Mouse (Mus musculus): ENCODE data around the gene Vwf. TPM values are rescaled to one million over a fixed set of nuclear protein-coding genes. Genes with fewer than 3 reads are reported as not detected.
A peak's percentile ranks its signal among the peaks of the same experiment; 100 is the strongest.

The Vwf gene
- total and polyA plus RNA-seq, 2 experiments from 2014 or later, result 16.6 to 36.7 TPM

DNA sequence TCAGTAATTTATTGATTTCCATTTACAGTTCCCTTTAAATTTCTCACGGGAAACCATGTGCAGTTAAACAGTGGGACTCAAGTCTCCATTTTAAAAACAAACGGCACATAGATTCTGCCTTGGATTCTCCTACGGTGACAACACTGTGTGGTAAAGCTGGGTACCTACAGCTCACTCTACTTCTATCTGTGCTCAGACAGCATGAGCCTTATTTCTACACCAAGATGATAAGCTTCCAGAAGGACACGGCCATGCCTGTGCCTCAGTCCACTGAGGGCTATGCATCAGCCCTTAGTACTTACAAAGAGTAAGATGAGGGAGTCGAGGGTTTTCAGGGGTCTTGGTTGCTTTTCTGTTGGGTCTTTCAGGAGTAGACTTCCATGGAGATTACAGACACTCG lies 18.8 kb downstream of the Vwf start:
- no peak for ATAC-seq (ENCODE audit: low FRiP score)
- no peaks in the 10 kb centered on the region; the same call in 1 of the 2 replicates for H3K27me3 ChIP-seq (ENCODE audit: insufficient read depth, low read length)
- no peaks in the 10 kb centered on the region for H3K4me1 ChIP-seq (ENCODE audit: insufficient read depth, low read length)
- no peaks in the 10 kb centered on the region for H3K36me3 ChIP-seq (ENCODE audit: insufficient read depth, low read length)
- no peak overlapping the region for H3K4me2 ChIP-seq (ENCODE audit: low read depth, low read length, poor library complexity, severe bottlenecking)
- no peak overlapping the region for H3K27ac ChIP-seq (ENCODE audit: low read depth, low read length)
- TF ChIP-seq CTCF (IDR thresholded peaks at IDR 0.05), result no peak
- 81% methylated on average over 6 of the region's 6 CpGs for WGBS
- no peak for DNase-seq (ENCODE audit: low spot score)
- no peak overlapping the region for H3K4me3 ChIP-seq (ENCODE audit: low read depth, low read length)
- no peak overlapping the region for H3K9ac ChIP-seq (replicated peaks; ENCODE audit: low read length, poor library complexity, severe bottlenecking)
- H3K9me3 ChIP-seq (ENCODE audit: low read length), result no peaks in the 10 kb centered on the region

DNA sequence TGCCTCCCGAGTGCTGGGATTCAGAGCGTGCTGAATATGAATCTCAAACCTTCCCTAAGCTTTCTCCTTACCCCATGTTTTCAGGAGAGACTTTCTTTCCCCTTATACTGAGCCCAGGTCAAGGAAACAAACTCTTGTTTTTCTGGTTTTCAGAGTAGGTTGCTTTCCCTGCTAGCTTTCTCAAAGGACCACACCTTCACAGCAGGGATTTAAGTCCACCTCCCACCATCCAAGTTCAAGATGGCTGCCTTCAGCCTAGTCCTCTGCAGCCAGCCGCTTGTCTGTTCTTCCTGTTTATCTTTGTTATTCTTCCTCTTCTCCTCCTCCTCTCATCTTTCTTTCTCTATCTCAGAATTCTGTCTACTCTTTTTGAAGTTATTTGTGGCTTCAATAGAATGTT lies 20.1 kb downstream of the Vwf start:
- DNase-seq (ENCODE audit: low spot score) (no peak), ATAC-seq (ENCODE audit: low FRiP score) (no peak)
- WGBS, result 92% methylated on average over 3 of the region's 3 CpGs
- no peaks in the 10 kb centered on the region for H3K9me3 ChIP-seq (ENCODE audit: low read length)
- no peaks in the 10 kb centered on the region for H3K36me3 ChIP-seq (ENCODE audit: insufficient read depth, low read length)
- no peaks in the 10 kb centered on the region for H3K4me1 ChIP-seq (ENCODE audit: insufficient read depth, low read length)
- no peak overlapping the region for H3K27ac ChIP-seq (ENCODE audit: low read depth, low read length)
- H3K27me3 ChIP-seq (ENCODE audit: insufficient read depth, low read length), result no peaks in the 10 kb centered on the region; the same call in 1 of the 2 replicates
- no peak overlapping the region for H3K4me3 ChIP-seq (ENCODE audit: low read depth, low read length)
- H3K4me2 ChIP-seq (ENCODE audit: low read depth, low read length, poor library complexity, severe bottlenecking), result no peak overlapping the region
- no peak for TF ChIP-seq CTCF (IDR thresholded peaks at IDR 0.05)
- no peak overlapping the region for H3K9ac ChIP-seq (replicated peaks; ENCODE audit: low read length, poor library complexity, severe bottlenecking)

DNA sequence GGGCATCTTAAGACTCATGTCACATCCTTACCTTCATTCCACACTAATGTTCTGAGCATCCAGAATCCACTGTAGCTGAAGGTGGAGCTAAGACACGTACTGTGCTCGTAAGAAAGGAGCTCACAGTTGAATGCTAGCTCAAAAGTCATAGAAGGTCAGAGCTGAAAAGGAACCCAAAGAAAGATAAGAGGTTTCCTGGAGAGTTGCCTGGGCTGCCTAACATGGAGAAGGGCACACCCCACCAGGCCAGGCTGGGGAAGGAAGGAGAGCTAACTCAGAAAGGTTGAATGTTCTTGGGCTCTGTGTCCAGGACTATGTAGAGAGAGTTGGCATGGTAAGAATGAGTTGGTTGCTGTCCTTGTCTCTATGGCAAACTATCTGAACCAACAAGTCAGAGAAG lies 21.8 kb downstream of the Vwf start:
- Histone ChIP-seq H3K9ac (replicated peaks; ENCODE audit: low read length, poor library complexity, severe bottlenecking) (no peak overlapping the region), H3K27me3 (ENCODE audit: insufficient read depth, low read length) (no peaks in the 10 kb centered on the region; the same call in 1 of the 2 replicates), H3K4me1 (ENCODE audit: insufficient read depth, low read length) (peaks cover 7% of the 10 kb centered on the region; the same call in 1 of the 2 replicates), H3K36me3 (ENCODE audit: insufficient read depth, low read length) (no peaks in the 10 kb centered on the region), H3K4me3 (ENCODE audit: low read depth, low read length) (no peak overlapping the region), H3K27ac (ENCODE audit: low read depth, low read length) (no peak overlapping the region), H3K9me3 (ENCODE audit: low read length) (no peaks in the 10 kb centered on the region), H3K4me2 (ENCODE audit: low read depth, low read length, poor library complexity, severe bottlenecking) (no peak overlapping the region)
- 88% methylated on average over 2 of the region's 2 CpGs for WGBS
- TF ChIP-seq CTCF (IDR thresholded peaks at IDR 0.05), result no peak
- no peak for DNase-seq (ENCODE audit: low spot score)
- ATAC-seq (ENCODE audit: low FRiP score), result no peak

DNA sequence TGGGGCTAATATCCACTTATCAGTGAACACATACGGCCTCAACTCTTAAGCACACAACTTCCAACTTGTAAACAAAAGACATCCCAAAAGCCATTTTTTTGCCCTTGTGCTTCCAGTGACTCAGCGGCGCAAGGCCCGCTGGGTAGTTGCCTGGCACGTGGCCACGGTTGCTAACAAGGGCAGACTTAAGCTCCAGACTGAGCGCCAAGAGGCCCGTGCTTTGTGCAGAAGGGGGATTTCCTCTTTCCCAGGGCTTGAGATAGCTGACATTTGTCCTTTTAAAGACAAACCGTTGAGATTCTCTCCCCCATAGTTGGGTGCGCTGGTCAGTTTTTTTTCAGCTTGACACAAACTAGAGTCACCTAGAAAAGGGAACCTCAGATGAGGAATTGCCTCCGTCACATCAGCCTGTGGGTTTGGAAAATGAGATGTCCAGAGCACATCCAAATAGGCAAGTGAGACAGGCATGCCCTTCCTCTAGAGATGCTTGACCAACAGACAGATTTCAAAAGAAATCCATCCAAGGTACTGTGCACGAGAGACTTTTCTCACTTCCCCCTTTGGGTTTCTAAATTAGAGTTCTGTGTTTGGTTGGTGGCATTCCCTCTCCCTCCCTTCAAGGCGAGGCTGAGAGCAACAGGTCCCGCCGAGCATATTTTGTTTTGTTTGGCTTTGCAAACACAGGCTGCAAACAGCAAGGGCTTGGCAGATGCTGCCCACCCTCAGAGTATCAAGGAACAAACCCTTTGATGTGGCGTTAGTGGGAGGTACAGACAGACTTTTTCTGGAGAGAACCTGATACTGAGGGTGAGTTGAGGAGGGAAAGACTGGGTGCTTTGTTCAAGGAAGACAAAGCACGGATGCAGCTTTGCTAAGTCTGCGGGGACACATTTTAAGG lies 26.0 kb downstream of the Vwf start:
- 28% methylated on average over 18 of the region's 18 CpGs for WGBS
- H3K36me3 ChIP-seq (ENCODE audit: insufficient read depth, low read length), result no peaks in the 10 kb centered on the region
- peak overlapping the region; percentile 37 for H3K4me2 ChIP-seq (ENCODE audit: low read depth, low read length, poor library complexity, severe bottlenecking)
- ATAC-seq (ENCODE audit: low FRiP score) (peak; percentile 49; the same call in 1 of the 2 replicates), DNase-seq (ENCODE audit: low spot score) (peak; percentile 86)
- TF ChIP-seq CTCF (IDR thresholded peaks at IDR 0.05), result no peak
- peaks cover 7% of the 10 kb centered on the region; the same call in 1 of the 2 replicates for H3K4me1 ChIP-seq (ENCODE audit: insufficient read depth, low read length)
- no peaks in the 10 kb centered on the region for H3K9me3 ChIP-seq (ENCODE audit: low read length)
- H3K4me3 ChIP-seq (ENCODE audit: low read depth, low read length), result peak overlapping the region; percentile 12; the same call in 1 of the 2 replicates
- peak overlapping the region; percentile 43; the same call in 1 of the 2 replicates for H3K27ac ChIP-seq (ENCODE audit: low read depth, low read length)
- no peak overlapping the region for H3K9ac ChIP-seq (replicated peaks; ENCODE audit: low read length, poor library complexity, severe bottlenecking)
- H3K27me3 ChIP-seq (ENCODE audit: insufficient read depth, low read length), result no peaks in the 10 kb centered on the region; the same call in 1 of the 2 replicates

DNA sequence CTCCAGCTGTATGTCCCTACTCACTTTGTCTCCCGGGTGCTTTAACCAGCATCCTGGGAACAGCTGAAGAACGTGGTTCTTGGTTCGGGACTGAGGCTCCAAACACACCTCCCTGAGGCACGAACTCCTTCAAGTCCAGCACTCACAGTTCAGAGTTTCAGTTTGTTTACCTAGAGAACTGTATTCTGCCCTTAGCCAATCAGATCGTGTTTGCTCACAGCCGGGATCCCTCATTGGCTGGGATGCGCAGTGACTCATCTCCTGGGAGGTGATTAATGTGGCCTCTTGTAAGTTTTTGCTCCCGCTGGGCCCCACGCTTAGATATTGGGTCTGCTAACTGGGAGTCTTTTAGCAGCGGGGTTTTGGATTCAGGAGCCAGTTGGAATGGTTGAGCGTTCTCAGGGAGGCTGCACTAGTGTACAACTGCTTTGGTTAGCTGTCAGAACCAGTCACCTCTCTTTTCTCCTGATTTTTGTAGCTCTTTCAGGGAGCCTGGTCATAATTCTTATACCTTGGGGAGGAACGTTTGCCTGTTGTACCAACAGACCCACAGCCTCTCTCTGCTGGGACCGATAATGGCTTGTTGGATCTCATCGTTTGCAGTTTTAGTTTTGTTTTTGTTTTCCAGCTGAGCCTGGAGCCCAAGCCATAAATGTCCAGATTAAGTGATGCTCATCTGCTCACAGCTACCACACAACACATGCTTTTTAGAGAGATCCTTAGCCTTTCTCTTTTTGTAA lies 26.8 kb downstream of the Vwf start:
- H3K27me3 ChIP-seq (ENCODE audit: insufficient read depth, low read length), result no peaks in the 10 kb centered on the region; the same call in 1 of the 2 replicates
- no peak for TF ChIP-seq CTCF (IDR thresholded peaks at IDR 0.05)
- H3K9ac ChIP-seq (replicated peaks; ENCODE audit: low read length, poor library complexity, severe bottlenecking), result no peak overlapping the region
- peak overlapping the region; percentile 12; the same call in 1 of the 2 replicates for H3K4me3 ChIP-seq (ENCODE audit: low read depth, low read length)
- no peak overlapping the region; the same call in 1 of the 2 replicates for H3K27ac ChIP-seq (ENCODE audit: low read depth, low read length)
- H3K4me1 ChIP-seq (ENCODE audit: insufficient read depth, low read length), result peaks cover 11% of the 10 kb centered on the region
- DNase-seq (ENCODE audit: low spot score) (peak; percentile 76), ATAC-seq (ENCODE audit: low FRiP score) (peak; percentile 80)
- H3K36me3 ChIP-seq (ENCODE audit: insufficient read depth, low read length), result no peaks in the 10 kb centered on the region
- H3K4me2 ChIP-seq (ENCODE audit: low read depth, low read length, poor library complexity, severe bottlenecking), result peak overlapping the region; percentile 37
- WGBS, result 8% methylated on average over 14 of the region's 14 CpGs
- H3K9me3 ChIP-seq (ENCODE audit: low read length), result no peaks in the 10 kb centered on the region
